ENCODE assay signal across 8 mouse cellular contexts in the genomic region with DNA sequence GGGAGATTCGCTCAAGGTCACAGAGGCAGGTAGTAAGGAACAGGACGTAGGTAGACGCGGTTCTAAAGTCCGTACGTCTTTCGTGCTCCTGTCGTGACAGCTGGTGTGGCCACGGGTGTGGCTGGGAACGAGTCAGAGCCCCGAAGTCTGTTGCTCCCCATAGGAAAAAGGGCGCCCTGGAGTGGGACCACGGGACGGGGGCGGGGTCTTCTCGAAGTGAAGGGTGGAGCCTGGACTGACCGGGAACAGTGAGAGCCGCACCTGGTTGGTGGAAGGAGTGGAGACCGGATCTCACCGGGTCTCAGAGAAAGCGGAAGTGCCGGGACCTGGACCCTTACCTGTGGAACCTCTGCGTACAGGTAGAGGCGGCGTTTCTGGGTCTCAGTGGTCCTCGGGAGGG. TPM values are rescaled to one million over a fixed set of nuclear protein-coding genes. Genes with fewer than 3 reads are reported as not detected.
DNase-seq lines count a peak whose midpoint lies in the region; ATAC-seq lines count a peak whose summit lies in the region.

No protein-coding gene starts in this region.

- DNase-seq in adrenal gland, postnatal 10 days = peak; percentile 56
- DNase-seq in adrenal gland, postnatal 25 days = no peak
- DNase-seq in forelimb bud, embryonic 11.5 days (ENCODE audit: low read depth, low spot score) = peak; percentile 44
- DNase-seq in lung, postnatal 25 days (ENCODE audit: low spot score) = peak; percentile 73
- DNase-seq in testis, postnatal 10 days (ENCODE audit: low spot score) = peak; percentile 79
- DNase-seq in adipocyte (ENCODE audit: low spot score) = no peak

- H3K9me3 ChIP-seq in kidney, embryonic 16.5 days (ENCODE audit: low read length) = no peaks in the 10 kb centered on the region

- no peak overlapping the region for H3K27ac ChIP-seq in brown adipose tissue, adult 24 weeks (replicated peaks; ENCODE audit: low read depth, low read length)
- H3K27ac ChIP-seq in kidney, embryonic 16.5 days (ENCODE audit: low read length) = peak overlapping the region; percentile 59; the same call in 1 of the 2 replicates

- ATAC-seq in kidney, embryonic 16.5 days (ENCODE audit: low FRiP score, low TSS enrichment) = peak; percentile 95

- no peaks in the 10 kb centered on the region for H3K27me3 ChIP-seq in kidney, embryonic 16.5 days (ENCODE audit: insufficient read depth, low read length)

- peaks cover 15% of the 10 kb centered on the region; the same call in 1 of the 2 replicates for H3K4me1 ChIP-seq in brown adipose tissue, adult 24 weeks (ENCODE audit: control insufficient read depth, insufficient read depth, insufficient read length, low read length)
- peaks cover 6% of the 10 kb centered on the region; the same call in 1 of the 2 replicates for H3K4me1 ChIP-seq in kidney, embryonic 16.5 days (ENCODE audit: insufficient read depth, low read length)

- H3K4me3 ChIP-seq in brown adipose tissue, adult 24 weeks (ENCODE audit: insufficient read depth, low read depth, low read length) = peak overlapping the region; percentile 40
- H3K4me3 ChIP-seq in kidney, embryonic 16.5 days (ENCODE audit: low read length) = peak overlapping the region; percentile 59

- peak overlapping the region; percentile 63 for H3K9ac ChIP-seq in kidney, embryonic 16.5 days (replicated peaks; ENCODE audit: low read length)

- no peaks in the 10 kb centered on the region for H3K36me3 ChIP-seq in kidney, embryonic 16.5 days (ENCODE audit: insufficient read depth, low read length)

- peak overlapping the region; percentile 95 for H3K4me2 ChIP-seq in kidney, embryonic 16.5 days (replicated peaks; ENCODE audit: low read depth, low read length)

- WGBS in kidney, embryonic 16.5 days = under 1% methylated on average over 26 of the region's 26 CpGs

RNA-seq across cellular contexts. Expression of a gene that starts 7.4 kb away (rescaled TPM):
- 10 to 100 TPM; 21.0 to 26.4 TPM for total RNA-seq in adrenal gland, postnatal 10 days (2021)
- total RNA-seq in adrenal gland, postnatal 25 days (2021) = 55.3 and 91.2 TPM in 2 replicates
- 0.71 and 3.0 TPM in 2 replicates for polyA plus RNA-seq in brown adipose tissue, adult 24 weeks (2012; ENCODE audit: insufficient read depth, insufficient read length, missing spikeins)
- 3.5 and 3.7 TPM in 2 replicates for polyA plus RNA-seq in kidney, embryonic 16.5 days (2015; fragmentation: Nextera tagmentation; extraction: Ambion mirVana)

RNA-seq across cellular contexts. Expression of a gene that starts 15.1 kb away (rescaled TPM):
- 10 to 100 TPM; 62.9 to 85.1 TPM for total RNA-seq in adrenal gland, postnatal 10 days (2021)
- total RNA-seq in adrenal gland, postnatal 25 days (2021) = 85.1 and 147 TPM in 2 replicates
- 10.3 and 11.0 TPM in 2 replicates for polyA plus RNA-seq in brown adipose tissue, adult 24 weeks (2012; ENCODE audit: insufficient read depth, insufficient read length, missing spikeins)
- polyA plus RNA-seq in kidney, embryonic 16.5 days (2015; fragmentation: Nextera tagmentation; extraction: Ambion mirVana) = 15.6 and 17.0 TPM in 2 replicates

RNA-seq across cellular contexts. Expression of a gene that starts 24.3 kb away (rescaled TPM):
- under 1 TPM; 0.63 to 0.70 TPM for total RNA-seq in adrenal gland, postnatal 10 days (2021)
- not detected in 2 replicates for total RNA-seq in adrenal gland, postnatal 25 days (2021)
- polyA plus RNA-seq in brown adipose tissue, adult 24 weeks (2012; ENCODE audit: insufficient read depth, insufficient read length, missing spikeins) = not detected in 2 replicates
- polyA plus RNA-seq in kidney, embryonic 16.5 days (2015; fragmentation: Nextera tagmentation; extraction: Ambion mirVana) = 7.7 and 11.5 TPM in 2 replicates

Comparison
In these comparisons a context has a peak if more than half of its experiments do, and no peak if none do; other contexts are left out.
1. DNase-seq: peak in adrenal gland, postnatal 10 days (single experiment), forelimb bud, embryonic 11.5 days (single experiment), lung, postnatal 25 days (single experiment) and testis, postnatal 10 days (single experiment); none in adrenal gland, postnatal 25 days (single experiment) and adipocyte (single experiment).